ENCODE assay signal across 10 mouse cellular contexts in genomic region chr9:107369270-107370105, GRCm38 (mm10). TPM values are rescaled to one million over a fixed set of nuclear protein-coding genes. Genes with fewer than 3 reads are reported as not detected.
DNase-seq lines count a peak whose midpoint lies in the region; ATAC-seq and TF ChIP-seq lines count a peak whose summit lies in the region.
"Had no signal": no experiment of that assay in that cellular context is flagged by ENCODE, and none has a peak within 500 bp of the region (broad histone marks: within the 10 kb centered on the region; RNA-seq: fewer than 3 reads in every experiment).

No protein-coding gene starts in this region.

- no peak for TF ChIP-seq CTCF in MEL (IDR thresholded peaks at IDR 0.05 in 2 of 3, conservative IDR thresholded peaks at IDR 0.05 in 1 of 3; ENCODE audit: control insufficient read depth in 1 of 3, insufficient read depth in 1 of 3, low read depth in 2 of 3, low read length in 3 of 3, poor library complexity in 1 of 3, severe bottlenecking in 1 of 3)

- H3K4me3 ChIP-seq in heart, embryonic 12.5 days: no peak overlapping the region
- no peak overlapping the region for H3K4me3 ChIP-seq in MEL (ENCODE audit: control insufficient read depth in 1 of 2, insufficient read depth in 1 of 2, low read depth in 2 of 2, low read length in 2 of 2)
- H3K4me3 ChIP-seq: left cerebral cortex, adult 2 months had no signal

- H3K27ac ChIP-seq in heart, embryonic 12.5 days (ENCODE audit: poor library complexity, severe bottlenecking): peak overlapping the region; percentile 74
- 0 out of 2 replicates have a peak overlapping the region, but pooled peaks have one; percentile 15 for H3K27ac ChIP-seq in MEL (ENCODE audit: control insufficient read depth, low read depth, low read length)
- H3K27ac ChIP-seq: left cerebral cortex, adult 2 months had no signal

- peaks cover 8% of the 10 kb centered on the region for H3K27me3 ChIP-seq in heart, embryonic 12.5 days (replicated peaks)
- no peaks in the 10 kb centered on the region for H3K27me3 ChIP-seq in MEL (ENCODE audit: control insufficient read depth in 1 of 2, insufficient read depth in 2 of 2, low read length in 2 of 2)

- H3K9me3 ChIP-seq in heart, embryonic 12.5 days (replicated peaks): no peaks in the 10 kb centered on the region
- no peaks in the 10 kb centered on the region for H3K9me3 ChIP-seq in MEL (replicated peaks; ENCODE audit: insufficient read depth, low read length)

- H3K4me2 ChIP-seq in heart, embryonic 12.5 days: peak overlapping the region; percentile 22; the same call in 1 of the 2 replicates

- WGBS in heart, embryonic 12.5 days: 20% methylated on average over 10 of the region's 10 CpGs

- H3K79me2 ChIP-seq in MEL (ENCODE audit: control insufficient read depth, insufficient read depth, low read length, poor library complexity): no peaks in the 10 kb centered on the region

- TF ChIP-seq POLR2A in MEL (IDR thresholded peaks at IDR 0.05; ENCODE audit: control insufficient read depth in 1 of 2, insufficient read depth in 1 of 2, low read depth in 1 of 2, low read length in 2 of 2, poor library complexity in 1 of 2): no peak

- peak; percentile 67 to 75 for TF ChIP-seq EP300 in MEL (IDR thresholded peaks at IDR 0.05; ENCODE audit: low read depth in 1 of 2, low read length in 2 of 2)

- peak; percentile 92 for ATAC-seq in heart, embryonic 12.5 days (ENCODE audit: insufficient number of reproducible peaks, low FRiP score)
- peak; percentile 85 for ATAC-seq in erythroid progenitor cell, adult 5-6 weeks (replicated peaks; ENCODE audit: low FRiP score, poor library complexity, severe bottlenecking)
- ATAC-seq in megakaryocyte-erythroid progenitor cell, adult 5-6 weeks (replicated peaks; ENCODE audit: low FRiP score, low TSS enrichment, poor library complexity, severe bottlenecking): peak; percentile 85

- DNase-seq in heart, adult 9 months (ENCODE audit: low spot score in 2 of 2): no peak
- peak; percentile 75 for DNase-seq in MEL (ENCODE audit: low read depth, low spot score)
- no peak for DNase-seq in gastrocnemius, postnatal 36 days
- DNase-seq in urinary bladder, postnatal 10 days (ENCODE audit: low spot score): no peak
- DNase-seq in urinary bladder, postnatal 25 days (ENCODE audit: low spot score): no peak
- DNase-seq: cerebellum, postnatal 14 days had no signal

- peak overlapping the region; percentile 35; the same call in 1 of the 2 replicates for H3K9ac ChIP-seq in heart, embryonic 12.5 days
- H3K9ac ChIP-seq in MEL (ENCODE audit: control insufficient read depth, low read depth, low read length, poor library complexity, severe bottlenecking): peak overlapping the region; percentile 10; the same call in 1 of the 2 replicates

- H3K36me3 ChIP-seq in heart, embryonic 12.5 days: no peaks in the 10 kb centered on the region
- peaks cover 0 to 14% of the 10 kb centered on the region in 2 experiments; a peak in 2 of 4 replicates for H3K36me3 ChIP-seq in MEL (ENCODE audit: control insufficient read depth in 1 of 2, insufficient read depth in 2 of 2, low read length in 2 of 2)

- peaks cover 50% of the 10 kb centered on the region for H3K4me1 ChIP-seq in heart, embryonic 12.5 days (replicated peaks)
- H3K4me1 ChIP-seq in MEL (ENCODE audit: control insufficient read depth in 1 of 2, insufficient read depth in 2 of 2, low read length in 2 of 2): peaks cover 0 to 26% of the 10 kb centered on the region in 2 experiments; a peak in 3 of 4 replicates

- TF ChIP-seq RAD21 in MEL (IDR thresholded peaks at IDR 0.05; ENCODE audit: low read depth, low read length): no peak

- intact Hi-C loops in gastrocnemius, postnatal 36 days (cut with DNase I): no loop called here

TF ChIP-seq in MEL, 35 proteins besides CTCF, POLR2A, EP300 and RAD21 (continues in another document):
- TF ChIP-seq ELF1 (IDR thresholded peaks at IDR 0.05; ENCODE audit: low read depth, low read length): no peak
- no peak for TF ChIP-seq MYB (IDR thresholded peaks at IDR 0.05; ENCODE audit: low read depth, low read length)
- TF ChIP-seq MYC (IDR thresholded peaks at IDR 0.05; ENCODE audit: low read depth, low read length): no peak
- no peak for TF ChIP-seq ZKSCAN1 (IDR thresholded peaks at IDR 0.05; ENCODE audit: low read depth, low read length)
- TF ChIP-seq JUND (IDR thresholded peaks at IDR 0.05; ENCODE audit: low read depth, low read length): no peak
- no peak for TF ChIP-seq BHLHE40 (IDR thresholded peaks at IDR 0.05; ENCODE audit: borderline replicate concordance, low read depth, low read length)
- TF ChIP-seq MXI1 (IDR thresholded peaks at IDR 0.05; ENCODE audit: low read depth, low read length): no peak
- TF ChIP-seq ZMIZ1 (IDR thresholded peaks at IDR 0.05; ENCODE audit: low read depth, low read length): no peak
- no peak for TF ChIP-seq KAT2A (conservative IDR thresholded peaks at IDR 0.05; ENCODE audit: low read depth, low read length)
- TF ChIP-seq MAX (IDR thresholded peaks at IDR 0.05; ENCODE audit: low read length): no peak
- no peak for TF ChIP-seq SMC3 (IDR thresholded peaks at IDR 0.05; ENCODE audit: low read depth, low read length)
- no peak for TF ChIP-seq RCOR1 (IDR thresholded peaks at IDR 0.05; ENCODE audit: low read depth, low read length)
- no peak for TF ChIP-seq POLR2AphosphoS5 (IDR thresholded peaks at IDR 0.05; ENCODE audit: borderline replicate concordance, low read depth, low read length)
- peak; percentile 77 for TF ChIP-seq TCF12 (IDR thresholded peaks at IDR 0.05; ENCODE audit: low read depth, low read length)
- TF ChIP-seq ETS1 (IDR thresholded peaks at IDR 0.05; ENCODE audit: low read depth, low read length): peak; percentile 62
- no peak for TF ChIP-seq POLR2AphosphoS2 (IDR thresholded peaks at IDR 0.05; ENCODE audit: low read length)
- TF ChIP-seq TBP (IDR thresholded peaks at IDR 0.05; ENCODE audit: low read depth, low read length): no peak
- no peak for TF ChIP-seq CHD2 (IDR thresholded peaks at IDR 0.05; ENCODE audit: low read length)
- no peak for TF ChIP-seq ZNF384 (IDR thresholded peaks at IDR 0.05; ENCODE audit: low read depth, low read length)
- TF ChIP-seq SIN3A (IDR thresholded peaks at IDR 0.05; ENCODE audit: low read length): no peak
- no peak for TF ChIP-seq MAFK (IDR thresholded peaks at IDR 0.05; ENCODE audit: borderline replicate concordance, low read depth, low read length)
- TF ChIP-seq GABPA (IDR thresholded peaks at IDR 0.05; ENCODE audit: low read depth, low read length): no peak
- peak; percentile 92 for TF ChIP-seq TAL1 (IDR thresholded peaks at IDR 0.05; ENCODE audit: low read length)
- TF ChIP-seq NELFE (IDR thresholded peaks at IDR 0.05; ENCODE audit: low read depth, low read length): no peak
- TF ChIP-seq USF1 (IDR thresholded peaks at IDR 0.05; ENCODE audit: low read depth, low read length): no peak
- no peak for TF ChIP-seq CHD1 (IDR thresholded peaks at IDR 0.05; ENCODE audit: low read depth, low read length)
- no peak for TF ChIP-seq UBTF (IDR thresholded peaks at IDR 0.05; ENCODE audit: borderline replicate concordance, insufficient read depth, low read depth, low read length)
- no peak for TF ChIP-seq ZC3H11A (IDR thresholded peaks at IDR 0.05; ENCODE audit: low read depth, low read length)
- TF ChIP-seq GATA1 (IDR thresholded peaks at IDR 0.05; ENCODE audit: low read depth, low read length): peak; percentile 65; the same call in 1 of the 2 replicates
- TF ChIP-seq MEF2A (IDR thresholded peaks at IDR 0.05; ENCODE audit: extremely low read depth, insufficient replicate concordance, low read depth, low read length, poor library complexity, severe bottlenecking): no peak

RNA-seq across cellular contexts. Expression of gene 6430571L13Rik, which starts 29.1 kb away (rescaled TPM):
- polyA plus RNA-seq in heart, embryonic 12.5 days (2016; fragmentation: Nextera tagmentation; extraction: Ambion mirVana): 0.55 and 1.1 TPM in 2 replicates
- 0.35 and 0.36 TPM in 2 replicates for total RNA-seq in MEL (2012; rRNA removed)
- polyA plus RNA-seq in MEL (2012; ENCODE audit: insufficient read depth in 1 of 2, insufficient read length in 2 of 2, low read depth in 1 of 2, low replicate concordance in 2 of 2, missing spikeins in 1 of 2): under 1 TPM in 1 of 2 experiments, not detected in 1; 0.35 TPM
- not detected in 2 replicates for total RNA-seq in erythroid progenitor cell, adult 5-6 weeks (2015; ENCODE audit: low replicate concordance)
- not detected in 2 replicates for total RNA-seq in erythroid progenitor cell, adult 5-6 weeks (2017; ENCODE audit: low replicate concordance)
- not detected in 2 replicates for total RNA-seq in megakaryocyte-erythroid progenitor cell, adult 5-6 weeks (2014; fragmentation: Nextera tagmentation)
- 0.47 TPM in 1 of 2 replicates, not detected in the other for total RNA-seq in megakaryocyte-erythroid progenitor cell, adult 5-6 weeks (2017)
- 10 to 100 TPM; 33.5 to 35.9 TPM for total RNA-seq in gastrocnemius, postnatal 36 days (2021)

RNA-seq across cellular contexts. Expression of gene Cacna2d2, which starts 29.9 kb away (rescaled TPM):
- 5.9 and 6.2 TPM in 2 replicates for polyA plus RNA-seq in heart, embryonic 12.5 days (2016; fragmentation: Nextera tagmentation; extraction: Ambion mirVana)
- 0.20 TPM in 1 of 2 replicates, not detected in the other for total RNA-seq in MEL (2012; rRNA removed)
- under 1 TPM in 1 of 2 experiments, not detected in 1; 0.67 TPM for polyA plus RNA-seq in MEL (2012; ENCODE audit: insufficient read depth in 1 of 2, insufficient read length in 2 of 2, low read depth in 1 of 2, low replicate concordance in 2 of 2, missing spikeins in 1 of 2)
- total RNA-seq in erythroid progenitor cell, adult 5-6 weeks (2015; ENCODE audit: low replicate concordance): not detected in 2 replicates
- total RNA-seq in erythroid progenitor cell, adult 5-6 weeks (2017; ENCODE audit: low replicate concordance): not detected in 2 replicates
- total RNA-seq in megakaryocyte-erythroid progenitor cell, adult 5-6 weeks (2014; fragmentation: Nextera tagmentation): 0.10 TPM in 1 of 2 replicates, not detected in the other
- total RNA-seq in megakaryocyte-erythroid progenitor cell, adult 5-6 weeks (2017): not detected in 2 replicates
- under 1 TPM; 0.35 to 0.71 TPM for total RNA-seq in gastrocnemius, postnatal 36 days (2021)

RNA-seq across cellular contexts. Expression of gene Hemk1, which starts 31.3 kb away (rescaled TPM):
- polyA plus RNA-seq in heart, embryonic 12.5 days (2016; fragmentation: Nextera tagmentation; extraction: Ambion mirVana): 11.4 and 13.4 TPM in 2 replicates
- 7.5 TPM in 2 replicates for total RNA-seq in MEL (2012; rRNA removed)
- polyA plus RNA-seq in MEL (2012; ENCODE audit: insufficient read depth in 1 of 2, insufficient read length in 2 of 2, low read depth in 1 of 2, low replicate concordance in 2 of 2, missing spikeins in 1 of 2): 10 to 100 TPM in 1 of 2 experiments, not detected in 1; 11.8 TPM
- total RNA-seq in erythroid progenitor cell, adult 5-6 weeks (2015; ENCODE audit: low replicate concordance): not detected in 2 replicates
- 0.15 and 3.9 TPM in 2 replicates for total RNA-seq in erythroid progenitor cell, adult 5-6 weeks (2017; ENCODE audit: low replicate concordance)
- 5.8 and 18.8 TPM in 2 replicates for total RNA-seq in megakaryocyte-erythroid progenitor cell, adult 5-6 weeks (2014; fragmentation: Nextera tagmentation)
- total RNA-seq in megakaryocyte-erythroid progenitor cell, adult 5-6 weeks (2017): 4.9 and 9.0 TPM in 2 replicates
- 10 to 100 TPM in 1 of 2 experiments, 1 to 10 TPM in 1; 9.3 to 11.2 TPM for total RNA-seq in gastrocnemius, postnatal 36 days (2021)

Comparison
In these comparisons a context has a peak if more than half of its experiments do, and no peak if none do; other contexts are left out.
1. RNA of gene 6430571L13Rik, which starts 29.1 kb away (total RNA-seq): 33.5 to 35.9 TPM in gastrocnemius, postnatal 36 days; 0.47 TPM in megakaryocyte-erythroid progenitor cell, adult 5-6 weeks, 0.35 to 0.36 TPM in MEL and not detected in erythroid progenitor cell, adult 5-6 weeks; every median in the first group is over 10 times any median in the second.
2. Peak in every context shown above with its lines, with median percentiles within 50 percentile points of each other: ATAC-seq.